Mouse (Mus musculus) testis, adult 2 months (tissue): ENCODE results near the gene Scel.

Experiments
- CTCF ChIP-seq: fragments of 200-500 bp; IDR thresholded peaks from 2 replicates; pipeline ENCODE4 v1.5.1; 2012; ENCODE audit warnings: low read depth, mild to moderate bottlenecking, inconsistent platforms, low read length, moderate library complexity; ENCODE audit not compliant: control insufficient read depth, insufficient read depth, insufficient replicate concordance
- POLR2A ChIP-seq: fragments of 200-500 bp; IDR thresholded peaks from 2 replicates; pipeline ENCODE4 v1.6.1; 2012; ENCODE audit warnings: low read depth, mild to moderate bottlenecking, inconsistent platforms, low read length, moderate library complexity; ENCODE audit not compliant: control insufficient read depth

DNA sequence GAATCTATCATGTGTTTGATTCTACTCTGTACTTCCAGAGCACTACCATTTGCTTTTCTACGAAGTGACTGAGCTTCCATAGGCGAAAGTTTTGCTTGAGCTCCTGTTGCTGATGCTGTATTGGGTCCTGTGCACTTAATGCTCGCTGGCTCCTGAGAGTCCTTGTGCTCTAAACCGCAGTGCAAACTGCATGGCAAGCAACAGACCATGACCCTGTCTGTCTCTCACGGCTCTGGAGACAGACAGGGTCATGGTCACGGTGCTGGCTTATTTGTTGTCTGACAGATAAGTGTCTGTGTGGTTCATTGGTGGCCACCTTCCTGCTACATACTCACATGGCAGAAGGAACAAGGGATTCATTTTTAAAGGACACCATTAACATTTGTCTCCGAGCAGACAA lies 37.8 kb upstream of the Scel start:
- TF ChIP-seq CTCF, result no peak
- TF ChIP-seq POLR2A, result no peak
